Mouse (Mus musculus): ENCODE results near the gene Brd1. TPM values are rescaled to one million over a fixed set of nuclear protein-coding genes. Genes with fewer than 3 reads are reported as not detected.
"Not testable (repeated sequence)": the region's sequence is repeated elsewhere in the genome, so short reads cannot be mapped to it uniquely, and the experiment has no call there.

Gene Brd1
- 32.7 and 46.8 TPM in 2 replicates for total RNA-seq (2014; fragmentation: Nextera tagmentation)
- total RNA-seq (2017) = 36.2 and 39.6 TPM in 2 replicates

GRCm38 (mm10) chr15:88733834-88734571 lies at the start of gene Brd1:
Gene Brd1, minus strand, starts transcription at chr15:88734233.
- ATAC-seq (replicated peaks; ENCODE audit: low FRiP score, low TSS enrichment, poor library complexity, severe bottlenecking) = peak; percentile 37

- not testable (repeated sequence) for ATAC-seq (replicated peaks; ENCODE audit: low FRiP score, low TSS enrichment, poor library complexity, severe bottlenecking)
Measured at GRCm38 (mm10) chr15:88774630-88775029, 40.6 kb upstream of the Brd1 start.

GRCm38 (mm10) chr15:88768537-88768936 lies 34.5 kb upstream of the Brd1 start:
- no peak for ATAC-seq (replicated peaks; ENCODE audit: low FRiP score, low TSS enrichment, poor library complexity, severe bottlenecking)

GRCm38 (mm10) chr15:88766139-88766538 lies 32.1 kb upstream of the Brd1 start:
- ATAC-seq (replicated peaks; ENCODE audit: low FRiP score, low TSS enrichment, poor library complexity, severe bottlenecking) = peak; percentile 70; the same call in 1 of the 2 replicates

- peak; percentile 90 for ATAC-seq (replicated peaks; ENCODE audit: low FRiP score, low TSS enrichment, poor library complexity, severe bottlenecking)
Measured at GRCm38 (mm10) chr15:88761551-88761950, 27.5 kb upstream of the Brd1 start.

GRCm38 (mm10) chr15:88758061-88758460 lies 24.0 kb upstream of the Brd1 start:
- ATAC-seq (replicated peaks; ENCODE audit: low FRiP score, low TSS enrichment, poor library complexity, severe bottlenecking) = no peak

GRCm38 (mm10) chr15:88755761-88756160 lies 21.7 kb upstream of the Brd1 start:
- ATAC-seq (replicated peaks; ENCODE audit: low FRiP score, low TSS enrichment, poor library complexity, severe bottlenecking) = no peak

GRCm38 (mm10) chr15:88754896-88755295 lies 20.9 kb upstream of the Brd1 start:
- ATAC-seq (replicated peaks; ENCODE audit: low FRiP score, low TSS enrichment, poor library complexity, severe bottlenecking) = no peak

GRCm38 (mm10) chr15:88752403-88752733 lies 18.3 kb upstream of the Brd1 start:
- ATAC-seq (replicated peaks; ENCODE audit: low FRiP score, low TSS enrichment, poor library complexity, severe bottlenecking) = no peak

- 0 out of 2 replicates have a peak, but pooled peaks have one; percentile 23 for ATAC-seq (replicated peaks; ENCODE audit: low FRiP score, low TSS enrichment, poor library complexity, severe bottlenecking)
Measured at GRCm38 (mm10) chr15:88751564-88752402, 17.8 kb upstream of the Brd1 start, which contains the start of gene Zbed4. Gene Zbed4, plus strand, starts transcription at chr15:88751660.

GRCm38 (mm10) chr15:88750677-88751563 lies 16.9 kb upstream of the Brd1 start:
- ATAC-seq (replicated peaks; ENCODE audit: low FRiP score, low TSS enrichment, poor library complexity, severe bottlenecking) = peak; percentile 95

GRCm38 (mm10) chr15:88750032-88750431 lies 16.0 kb upstream of the Brd1 start:
- ATAC-seq (replicated peaks; ENCODE audit: low FRiP score, low TSS enrichment, poor library complexity, severe bottlenecking) = no peak

- not testable (repeated sequence) for ATAC-seq (replicated peaks; ENCODE audit: low FRiP score, low TSS enrichment, poor library complexity, severe bottlenecking)
Measured at GRCm38 (mm10) chr15:88749617-88750016, 15.6 kb upstream of the Brd1 start.

- no peak for ATAC-seq (replicated peaks; ENCODE audit: low FRiP score, low TSS enrichment, poor library complexity, severe bottlenecking)
Measured at GRCm38 (mm10) chr15:88745926-88746325, 11.9 kb upstream of the Brd1 start.

GRCm38 (mm10) chr15:88745347-88745746 lies 11.3 kb upstream of the Brd1 start:
- no peak for ATAC-seq (replicated peaks; ENCODE audit: low FRiP score, low TSS enrichment, poor library complexity, severe bottlenecking)

GRCm38 (mm10) chr15:88743371-88743770 lies 9.3 kb upstream of the Brd1 start:
- ATAC-seq (replicated peaks; ENCODE audit: low FRiP score, low TSS enrichment, poor library complexity, severe bottlenecking) = not testable (repeated sequence)

- no peak for ATAC-seq (replicated peaks; ENCODE audit: low FRiP score, low TSS enrichment, poor library complexity, severe bottlenecking)
Measured at GRCm38 (mm10) chr15:88741366-88741765, 7.3 kb upstream of the Brd1 start.

- no peak for ATAC-seq (replicated peaks; ENCODE audit: low FRiP score, low TSS enrichment, poor library complexity, severe bottlenecking)
Measured at GRCm38 (mm10) chr15:88738466-88738865, 4.4 kb upstream of the Brd1 start.

GRCm38 (mm10) chr15:88736166-88736565 lies 2.1 kb upstream of the Brd1 start:
- no peak for ATAC-seq (replicated peaks; ENCODE audit: low FRiP score, low TSS enrichment, poor library complexity, severe bottlenecking)
